9 mouse cellular contexts compared by ENCODE assay signal in the genomic region with DNA sequence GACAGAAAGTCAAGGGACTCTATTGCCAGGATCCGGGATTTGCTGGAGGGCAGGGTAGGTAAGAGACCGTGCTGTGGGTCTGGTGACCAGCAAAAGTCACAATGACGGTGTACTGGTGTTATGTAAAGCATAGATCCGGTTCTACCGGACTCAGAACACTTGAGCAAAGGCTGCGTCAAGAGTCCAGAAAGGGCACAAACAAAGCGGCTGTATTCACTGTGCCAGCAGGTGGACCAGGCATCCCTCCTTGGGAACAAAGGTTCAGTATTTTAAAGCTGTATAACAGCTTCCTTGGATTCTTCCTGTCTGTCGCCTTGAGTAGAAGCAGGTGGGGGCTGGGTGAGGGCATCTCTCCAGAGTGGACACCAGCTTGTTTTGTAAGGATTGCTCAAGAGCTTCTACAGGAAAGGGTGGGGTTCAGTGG. TPM values are rescaled to one million over a fixed set of nuclear protein-coding genes. Genes with fewer than 3 reads are reported as not detected.
DNase-seq lines count a peak whose midpoint lies in the region; ATAC-seq and TF ChIP-seq lines count a peak whose summit lies in the region.
"Had no signal": no experiment of that assay in that cellular context is flagged by ENCODE, and none has a peak within 500 bp of the region (broad histone marks: within the 10 kb centered on the region; RNA-seq: fewer than 3 reads in every experiment).

No protein-coding gene starts in this region.

- no peak for ATAC-seq in neural tube, embryonic 13.5 days (ENCODE audit: low read depth)
- no peak for ATAC-seq in heart, embryonic 15.5 days (replicated peaks; ENCODE audit: insufficient number of reproducible peaks, insufficient read depth, low FRiP score, low read depth)
- ATAC-seq in limb, embryonic 14.5 days (ENCODE audit: low FRiP score, low read depth): no peak
- ATAC-seq: Patski had no signal

- H3K27me3 ChIP-seq in neural tube, embryonic 13.5 days: no peaks in the 10 kb centered on the region
- H3K27me3 ChIP-seq in heart, embryonic 15.5 days: no peaks in the 10 kb centered on the region
- H3K27me3 ChIP-seq in limb, embryonic 14.5 days (ENCODE audit: control insufficient read depth, insufficient read depth, low read length): no peaks in the 10 kb centered on the region
- no peaks in the 10 kb centered on the region for H3K27me3 ChIP-seq in splenic B cell, adult 2 months (ENCODE audit: control insufficient read depth, insufficient read depth, low read length, poor library complexity, severe bottlenecking)
- H3K27me3 ChIP-seq: Patski had no signal

- peaks cover 18% of the 10 kb centered on the region for H3K4me1 ChIP-seq in neural tube, embryonic 13.5 days (replicated peaks)
- peaks cover 3% of the 10 kb centered on the region for H3K4me1 ChIP-seq in heart, embryonic 15.5 days (replicated peaks)
- peaks cover 11% of the 10 kb centered on the region for H3K4me1 ChIP-seq in limb, embryonic 14.5 days (ENCODE audit: control insufficient read depth, insufficient read depth, low read length)

- H3K9ac ChIP-seq in neural tube, embryonic 13.5 days: no peak overlapping the region
- H3K9ac ChIP-seq in heart, embryonic 15.5 days: no peak overlapping the region
- no peak overlapping the region for H3K9ac ChIP-seq in limb, embryonic 14.5 days (ENCODE audit: low read depth, low read length, severe bottlenecking)

- H3K36me3 ChIP-seq in neural tube, embryonic 13.5 days: no peaks in the 10 kb centered on the region
- H3K36me3 ChIP-seq in heart, embryonic 15.5 days: no peaks in the 10 kb centered on the region
- H3K36me3 ChIP-seq in limb, embryonic 14.5 days (ENCODE audit: control insufficient read depth, insufficient read depth, low read length): no peaks in the 10 kb centered on the region
- no peaks in the 10 kb centered on the region for H3K36me3 ChIP-seq in splenic B cell, adult 2 months (ENCODE audit: control insufficient read depth, insufficient read depth, low read length, poor library complexity, severe bottlenecking)

- no peak for TF ChIP-seq POLR2A in limb, embryonic 14.5 days (IDR thresholded peaks at IDR 0.05; ENCODE audit: borderline replicate concordance, extremely low read depth, insufficient read depth, insufficient read length)

- no peak overlapping the region for H3K4me2 ChIP-seq in neural tube, embryonic 13.5 days
- no peak overlapping the region for H3K4me2 ChIP-seq in heart, embryonic 15.5 days
- H3K4me2 ChIP-seq in limb, embryonic 14.5 days (replicated peaks; ENCODE audit: low read depth, low read length, severe bottlenecking): 0 out of 2 replicates have a peak overlapping the region, but pooled peaks have one; percentile 13

- H3K27ac ChIP-seq in neural tube, embryonic 13.5 days (replicated peaks): peak overlapping the region; percentile 49; the same call in 1 of the 2 replicates
- peak overlapping the region; percentile 41 for H3K27ac ChIP-seq in heart, embryonic 15.5 days
- H3K27ac ChIP-seq in limb, embryonic 14.5 days (replicated peaks; ENCODE audit: low read depth, low read length): no peak overlapping the region

- WGBS in neural tube, embryonic 13.5 days: 64% methylated on average over 8 of the region's 8 CpGs
- 64% methylated on average over 8 of the region's 8 CpGs for WGBS in heart, embryonic 15.5 days
- WGBS in limb, embryonic 14.5 days: 58% methylated on average over 8 of the region's 8 CpGs

- no peaks in the 10 kb centered on the region for H3K9me3 ChIP-seq in neural tube, embryonic 13.5 days
- no peaks in the 10 kb centered on the region for H3K9me3 ChIP-seq in heart, embryonic 15.5 days (replicated peaks)
- no peaks in the 10 kb centered on the region for H3K9me3 ChIP-seq in limb, embryonic 14.5 days (ENCODE audit: control insufficient read depth, low read length)

- no peak overlapping the region for H3K4me3 ChIP-seq in neural tube, embryonic 13.5 days
- H3K4me3 ChIP-seq in heart, embryonic 15.5 days: no peak overlapping the region
- no peak overlapping the region for H3K4me3 ChIP-seq in limb, embryonic 14.5 days (replicated peaks; ENCODE audit: low read length)

- no peak for DNase-seq in neural tube, embryonic 10.5 days (ENCODE audit: extremely low spot score, low spot score)
- DNase-seq in limb, embryonic 14.5 days (ENCODE audit: low spot score): no peak
- DNase-seq in splenic B cell, adult 2 months (ENCODE audit: low read depth, low spot score): peak; percentile 24
- no peak for DNase-seq in cerebellum, postnatal 10 days
- DNase-seq in cerebellum, postnatal 4 days (ENCODE audit: low spot score in 2 of 2): no peak
- no peak for DNase-seq in embryo, embryonic 9.5 days (ENCODE audit: extremely low spot score)

RNA-seq across cellular contexts. Expression of a gene that starts 22.3 kb away (rescaled TPM):
- polyA plus RNA-seq in neural tube, embryonic 13.5 days (2015; fragmentation: Nextera tagmentation; extraction: Ambion mirVana): 6.2 and 8.0 TPM in 2 replicates
- 20.9 and 22.2 TPM in 2 replicates for polyA plus RNA-seq in heart, embryonic 15.5 days (2015; fragmentation: Nextera tagmentation; extraction: Ambion mirVana)
- polyA plus RNA-seq in limb, embryonic 14.5 days (2012; rRNA removed): 22.3 and 23.2 TPM in 2 replicates
- 19.4 and 20.7 TPM in 2 replicates for polyA plus RNA-seq in limb, embryonic 14.5 days (2014; fragmentation: Nextera tagmentation; extraction: Ambion mirVana)
